ENCODE assay signal across 30 mouse cellular contexts in genomic region chr1:62051186-62051825, GRCm38 (mm10).
A peak's percentile ranks its signal among the peaks of the same experiment; 100 is the strongest.
DNase-seq lines count a peak whose midpoint lies in the region; ATAC-seq lines count a peak whose summit lies in the region.
"Had no signal": no experiment of that assay in that cellular context is flagged by ENCODE, and none has a peak within 500 bp of the region (broad histone marks: within the 10 kb centered on the region; RNA-seq: fewer than 3 reads in every experiment).

No protein-coding gene starts in this region.

- H3K36me3 ChIP-seq in hindbrain, embryonic 10.5 days, result no peaks in the 10 kb centered on the region
- no peaks in the 10 kb centered on the region for H3K36me3 ChIP-seq in hindbrain, embryonic 13.5 days
- H3K36me3 ChIP-seq in embryonic facial prominence, embryonic 10.5 days (replicated peaks), result no peaks in the 10 kb centered on the region
- H3K36me3 ChIP-seq in splenic B cell, adult 2 months (ENCODE audit: control insufficient read depth, insufficient read depth, low read length, poor library complexity, severe bottlenecking), result no peaks in the 10 kb centered on the region
- no peaks in the 10 kb centered on the region for H3K36me3 ChIP-seq in midbrain, embryonic 13.5 days
- H3K36me3 ChIP-seq: hindbrain, embryonic 15.5 days; limb, embryonic 12.5 days; midbrain, embryonic 15.5 days; neural tube, embryonic 12.5 days had no signal

- no peak overlapping the region for H3K9ac ChIP-seq in hindbrain, embryonic 13.5 days
- no peak overlapping the region for H3K9ac ChIP-seq in midbrain, embryonic 13.5 days (replicated peaks)
- H3K9ac ChIP-seq: hindbrain, embryonic 15.5 days; limb, embryonic 12.5 days; midbrain, embryonic 15.5 days; neural tube, embryonic 12.5 days had no signal

- no peak overlapping the region for H3K27ac ChIP-seq in hindbrain, embryonic 10.5 days
- H3K27ac ChIP-seq in hindbrain, embryonic 13.5 days, result no peak overlapping the region
- H3K27ac ChIP-seq in embryonic facial prominence, embryonic 10.5 days (replicated peaks), result 0 out of 2 replicates have a peak overlapping the region, but pooled peaks have one; percentile 35
- H3K27ac ChIP-seq in midbrain, embryonic 13.5 days, result no peak overlapping the region
- H3K27ac ChIP-seq: hindbrain, embryonic 15.5 days; left cerebral cortex, adult 2 months; limb, embryonic 12.5 days; midbrain, embryonic 15.5 days; neural tube, embryonic 12.5 days had no signal

- whole genome bisulfite sequencing in hindbrain, embryonic 10.5 days, result 52% methylated on average over 1 of the region's 1 CpGs
- WGBS in hindbrain, embryonic 13.5 days, result 83% methylated on average over 1 of the region's 1 CpGs
- WGBS in embryonic facial prominence, embryonic 10.5 days, result 31% methylated on average over 1 of the region's 1 CpGs
- 71% methylated on average over 1 of the region's 1 CpGs for WGBS in midbrain, embryonic 13.5 days

- no peak for ATAC-seq in hindbrain, embryonic 13.5 days (ENCODE audit: low FRiP score)
- peak; percentile 66 to 83 for ATAC-seq in hematopoietic stem cell, adult 5-6 weeks (replicated peaks in 1 of 2; ENCODE audit: insufficient read depth in 1 of 2, low FRiP score in 2 of 2, low TSS enrichment in 1 of 2, low read depth in 1 of 2, poor library complexity in 2 of 2, severe bottlenecking in 2 of 2)
- no peak for ATAC-seq in midbrain, embryonic 13.5 days
- ATAC-seq: forebrain, embryonic 16.5 days; inflammation-experienced regulatory T-cells, adult 6 months; midbrain, embryonic 15.5 days; Patski had no signal

- no peaks in the 10 kb centered on the region for H3K27me3 ChIP-seq in hindbrain, embryonic 10.5 days (ENCODE audit: insufficient read depth, poor library complexity, severe bottlenecking)
- no peaks in the 10 kb centered on the region for H3K27me3 ChIP-seq in hindbrain, embryonic 13.5 days
- H3K27me3 ChIP-seq in embryonic facial prominence, embryonic 10.5 days (replicated peaks; ENCODE audit: low read depth, poor library complexity, severe bottlenecking), result peaks cover 27% of the 10 kb centered on the region
- H3K27me3 ChIP-seq in splenic B cell, adult 2 months (ENCODE audit: control insufficient read depth, insufficient read depth, low read length, poor library complexity, severe bottlenecking), result no peaks in the 10 kb centered on the region
- H3K27me3 ChIP-seq in midbrain, embryonic 13.5 days, result no peaks in the 10 kb centered on the region
- H3K27me3 ChIP-seq: hindbrain, embryonic 15.5 days; limb, embryonic 12.5 days; midbrain, embryonic 15.5 days; neural tube, embryonic 12.5 days; Patski had no signal

- no peak overlapping the region for H3K4me2 ChIP-seq in hindbrain, embryonic 13.5 days
- H3K4me2 ChIP-seq in midbrain, embryonic 13.5 days (replicated peaks), result no peak overlapping the region
- H3K4me2 ChIP-seq: heart, embryonic 11.5 days; hindbrain, embryonic 15.5 days; limb, embryonic 12.5 days; liver, embryonic 11.5 days; midbrain, embryonic 15.5 days; neural tube, embryonic 12.5 days had no signal

- peak; percentile 43 for DNase-seq in hindbrain, embryonic 10.5 days (ENCODE audit: low spot score)
- peak; percentile 64 for DNase-seq in embryonic facial prominence, embryonic 10.5 days (ENCODE audit: low spot score)
- DNase-seq in splenic B cell, adult 2 months (ENCODE audit: low read depth, low spot score), result peak; percentile 0
- no peak for DNase-seq in right cerebral cortex, postnatal 10 days (ENCODE audit: low spot score in 2 of 2)
- no peak for DNase-seq in right cerebral cortex, adult 18-20 months
- DNase-seq: adrenal gland, postnatal 36 days; cerebellum, adult 2 months; cerebellum, postnatal 14 days; gastrocnemius, postnatal 25 days; heart, adult 18-20 months; heart, postnatal 36 days; kidney, adult 11 months; kidney, postnatal 25 days; lung, postnatal 36 days; right cerebral cortex, postnatal 14 days; thymus, postnatal 36 days had no signal

- H3K4me1 ChIP-seq in hindbrain, embryonic 10.5 days (replicated peaks), result peaks cover 18% of the 10 kb centered on the region
- peaks cover 11% of the 10 kb centered on the region for H3K4me1 ChIP-seq in hindbrain, embryonic 13.5 days (replicated peaks)
- H3K4me1 ChIP-seq in embryonic facial prominence, embryonic 10.5 days, result peaks cover 45% of the 10 kb centered on the region
- H3K4me1 ChIP-seq in midbrain, embryonic 13.5 days (replicated peaks), result peaks cover 15% of the 10 kb centered on the region
- H3K4me1 ChIP-seq: neural tube, embryonic 12.5 days had no signal

- H3K4me3 ChIP-seq in hindbrain, embryonic 10.5 days, result no peak overlapping the region
- no peak overlapping the region for H3K4me3 ChIP-seq in hindbrain, embryonic 13.5 days
- H3K4me3 ChIP-seq in embryonic facial prominence, embryonic 10.5 days, result no peak overlapping the region
- H3K4me3 ChIP-seq in midbrain, embryonic 13.5 days (replicated peaks), result no peak overlapping the region
- H3K4me3 ChIP-seq: hindbrain, embryonic 15.5 days; left cerebral cortex, adult 2 months; limb, embryonic 12.5 days; midbrain, embryonic 15.5 days; myocyte; neural tube, embryonic 12.5 days had no signal

- H3K9me3 ChIP-seq in hindbrain, embryonic 10.5 days, result no peaks in the 10 kb centered on the region
- no peaks in the 10 kb centered on the region for H3K9me3 ChIP-seq in hindbrain, embryonic 13.5 days
- no peaks in the 10 kb centered on the region for H3K9me3 ChIP-seq in embryonic facial prominence, embryonic 10.5 days
- no peaks in the 10 kb centered on the region for H3K9me3 ChIP-seq in midbrain, embryonic 13.5 days
- H3K9me3 ChIP-seq: hindbrain, embryonic 15.5 days; limb, embryonic 12.5 days; midbrain, embryonic 15.5 days; neural tube, embryonic 12.5 days had no signal

Comparison
In these comparisons a context has a peak if more than half of its experiments do, and no peak if none do; other contexts are left out.
1. DNase-seq: peak in hindbrain, embryonic 10.5 days (single experiment), embryonic facial prominence, embryonic 10.5 days (single experiment) and splenic B cell, adult 2 months (single experiment); none in right cerebral cortex, postnatal 10 days (0 of 2) and right cerebral cortex, adult 18-20 months (single experiment).
2. ATAC-seq: peak in hematopoietic stem cell, adult 5-6 weeks (2 of 2); none in hindbrain, embryonic 13.5 days (single experiment) and midbrain, embryonic 13.5 days (single experiment).